Mouse (Mus musculus) limb, embryonic 11.5 days (tissue): ENCODE results near the gene Map2k7. TPM values are rescaled to one million over a fixed set of nuclear protein-coding genes. Genes with fewer than 3 reads are reported as not detected.
"Not testable (repeated sequence)": the region's sequence is repeated elsewhere in the genome, so short reads cannot be mapped to it uniquely, and the experiment has no call there.

Experiments
- ATAC-seq: fragments of 200-750 bp; cut with Nextera tagmentation; 2 replicates; pipeline ENCODE4 v1.8.0; 2017; ENCODE audit warnings: low read depth; ENCODE audit not compliant: insufficient number of reproducible peaks, low FRiP score, low TSS enrichment
- DNase-seq: peaks from one replicate; pipeline ENCODE4 v3.0.0-alpha.2; 2015; ENCODE audit warnings: low spot score
- H3K27ac ChIP-seq: fragments of 300-500 bp; sonication (generic); replicated peaks from 2 replicates; pipeline ENCODE4 v1.5.1; 2014; ENCODE audit warnings: low read depth, mild to moderate bottlenecking, low read length
- H3K27me3 ChIP-seq: fragments of 300-500 bp; sonication (generic); 2 replicates; pipeline ENCODE4 v1.6.1; 2014; ENCODE audit warnings: mild to moderate bottlenecking, low read length, mixed read lengths; ENCODE audit not compliant: control insufficient read depth, insufficient read depth
- H3K36me3 ChIP-seq: fragments of 300-500 bp; sonication (generic); 2 replicates; pipeline ENCODE4 v1.6.1; 2014; ENCODE audit warnings: mild to moderate bottlenecking, low read length, moderate library complexity, mixed read lengths; ENCODE audit not compliant: control insufficient read depth, insufficient read depth
- H3K4me1 ChIP-seq: fragments of 300-500 bp; sonication (generic); 2 replicates; pipeline ENCODE4 v1.6.1; 2014; ENCODE audit warnings: low read length, mixed read lengths; ENCODE audit not compliant: control insufficient read depth, insufficient read depth
- H3K4me2 ChIP-seq: fragments of 300-500 bp; sonication (generic); 2 replicates; pipeline ENCODE4 v1.6.1; 2014; ENCODE audit warnings: low read depth, mild to moderate bottlenecking, moderate library complexity; ENCODE audit not compliant: severe bottlenecking
- H3K4me3 ChIP-seq: fragments of 300-500 bp; sonication (generic); 2 replicates; pipeline ENCODE4 v1.5.1; 2014; ENCODE audit warnings: low read depth, low read length
- H3K9ac ChIP-seq: fragments of 300-500 bp; sonication (generic); 2 replicates; pipeline ENCODE4 v1.6.1; 2014; ENCODE audit warnings: mild to moderate bottlenecking, low read length
- H3K9me3 ChIP-seq: fragments of 300-500 bp; sonication (generic); 2 replicates; pipeline ENCODE4 v1.6.1; 2016; ENCODE audit warnings: low read length; ENCODE audit not compliant: control insufficient read depth
- WGBS: fragments of 180-500 bp; shearing (Covaris S2); extraction: QIAGEN DNeasy Blood & Tissue Kit; methylation state at CpG from one replicate; pipeline ENCODE4 v1.1.7; 2014; 5-methylcytosine and 5-hydroxymethylcytosine counted together
- polyA plus RNA-seq: library from polyadenylated mRNA; unstranded; fragments of >200 nt; fragmentation: Nextera tagmentation; extraction: Ambion mirVana; gene quantifications from 2 replicates; pipeline ENCODE4 v1.2.1, GENCODE M21; 2014

The Map2k7 gene
- polyA plus RNA-seq, 1 experiment from 2014 or later = 19.5 TPM

DNA sequence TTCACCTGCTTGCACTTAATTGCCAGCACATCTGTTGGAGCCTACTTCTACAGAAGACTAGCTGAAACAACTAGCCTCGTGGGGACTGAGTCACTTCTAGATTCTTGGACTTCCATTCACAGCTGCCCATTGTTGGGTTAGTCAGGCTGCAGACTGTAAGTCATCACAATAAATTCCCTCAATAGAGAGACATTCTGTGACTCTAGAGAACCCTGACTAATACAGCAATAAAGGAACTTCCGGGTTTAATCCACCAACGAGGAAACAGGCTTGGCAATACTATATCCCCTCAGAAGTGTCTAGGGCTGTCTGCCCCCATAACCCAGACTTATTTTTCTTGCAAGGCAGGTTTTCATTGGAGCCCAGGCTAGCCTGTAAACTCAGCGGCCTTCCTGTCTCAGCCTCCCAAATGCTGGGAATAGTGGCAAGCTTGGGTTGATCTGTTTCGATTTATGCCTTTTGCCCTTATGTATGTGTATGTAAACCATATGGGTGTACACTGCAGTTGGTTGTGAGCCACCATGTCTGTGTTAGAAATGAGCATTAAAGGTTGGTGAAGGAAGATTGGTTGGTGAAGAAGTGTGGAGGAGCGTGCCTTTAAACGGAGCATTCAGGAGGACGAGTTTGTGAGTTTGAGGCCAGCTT lies 13.7 kb downstream of the Map2k7 start:
- peak overlapping the region; percentile 82 for H3K4me3 ChIP-seq
- H3K27me3 ChIP-seq = no peaks in the 10 kb centered on the region
- H3K9ac ChIP-seq = no peak overlapping the region
- no peak for ATAC-seq
- 49% methylated on average over 8 of the region's 8 CpGs for WGBS
- no peak for DNase-seq
- peaks cover 2% of the 10 kb centered on the region for H3K36me3 ChIP-seq
- H3K9me3 ChIP-seq = no peaks in the 10 kb centered on the region
- H3K4me1 ChIP-seq = peaks cover 13% of the 10 kb centered on the region
- H3K27ac ChIP-seq = no peak overlapping the region
- peak overlapping the region; percentile 66 for H3K4me2 ChIP-seq

DNA sequence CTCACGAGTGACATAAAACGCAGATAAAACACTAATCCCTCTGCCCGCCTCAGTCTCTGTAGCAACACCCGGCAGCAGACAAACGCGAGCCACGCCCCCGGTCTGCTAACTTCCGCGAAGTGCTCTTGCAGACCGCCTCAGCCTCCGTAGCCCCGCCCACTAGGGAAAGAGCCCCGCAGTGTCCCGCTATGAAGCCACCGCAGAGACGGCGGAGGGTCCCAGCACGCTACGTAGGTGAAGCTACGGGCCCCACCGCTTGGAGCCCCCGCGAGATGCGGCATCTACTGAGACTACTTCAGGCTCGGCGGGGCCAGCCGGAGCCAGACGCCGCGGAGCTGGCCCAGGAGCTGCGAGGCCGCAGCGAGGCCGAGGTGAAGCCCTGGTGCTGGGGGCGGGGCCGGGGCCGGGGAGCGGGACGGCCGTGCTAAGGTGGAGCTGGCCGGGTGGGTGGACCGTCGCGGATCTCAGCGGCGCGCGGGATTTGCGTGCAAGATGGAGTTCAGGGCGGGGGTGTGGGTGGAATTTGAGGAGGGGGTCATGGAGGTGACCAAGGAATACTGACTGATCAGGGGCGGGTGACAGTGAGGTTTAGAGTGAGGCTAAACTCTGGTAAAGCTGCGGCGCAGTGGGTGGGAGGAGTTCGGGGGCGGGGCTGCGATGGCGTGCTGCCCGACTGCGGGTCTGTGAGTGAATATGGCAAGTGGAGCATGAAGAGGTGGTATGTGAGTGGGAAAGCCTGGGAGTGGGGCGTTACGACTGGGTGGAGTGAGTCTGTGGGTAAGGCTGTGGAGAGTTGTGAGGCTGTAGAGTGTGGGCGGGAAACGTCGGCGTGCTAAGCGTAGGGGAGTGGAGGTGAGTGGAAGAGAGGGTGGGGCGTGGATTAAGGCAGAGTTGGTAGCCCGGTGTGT lies 14.6 kb downstream of the Map2k7 start, which contains the start of gene Snapc2:
Snapc2 (plus strand) TSS at position 147 of the 908 bp plus-strand sequence.
- Histone ChIP-seq H3K4me1 (peaks cover 21% of the 10 kb centered on the region), H3K9me3 (no peaks in the 10 kb centered on the region; the same call in 1 of the 2 replicates), H3K9ac (peak within 1 kb of the TSS; percentile 85), H3K36me3 (peaks cover 2% of the 10 kb centered on the region), H3K4me2 (peak within 1 kb of the TSS; percentile 66), H3K27me3 (no peaks in the 10 kb centered on the region), H3K4me3 (peak within 1 kb of the TSS; percentile 82), H3K27ac (peak within 1 kb of the TSS; percentile 79; the same call in 1 of the 2 replicates)
- WGBS = under 1% methylated on average over 69 of the region's 69 CpGs
- DNase-seq = peak; percentile 97
- peak; percentile 89 for ATAC-seq

DNA sequence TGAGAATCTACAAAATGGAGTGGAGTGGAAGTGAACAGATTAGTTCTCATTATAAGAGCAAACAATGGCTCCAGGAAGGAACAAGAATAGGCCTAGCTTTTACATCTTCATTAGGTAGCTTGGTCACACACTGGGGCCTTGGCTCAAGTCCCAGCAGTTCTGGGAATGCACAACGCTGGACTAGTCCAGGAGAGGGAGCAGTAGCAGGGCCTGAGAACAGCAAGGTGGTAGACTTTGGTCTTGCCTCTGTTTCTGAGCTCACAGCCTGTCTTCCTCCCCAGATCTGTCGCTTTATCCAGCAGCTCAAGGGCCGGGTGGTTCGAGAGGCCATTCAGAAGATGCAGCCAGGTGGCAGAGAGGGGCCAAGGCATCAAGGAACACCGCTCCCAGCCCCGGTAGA lies 15.5 kb downstream of the Map2k7 start:
- H3K4me3 ChIP-seq = peak overlapping the region; percentile 82; the same call in 1 of the 2 replicates
- WGBS = 65% methylated on average over 6 of the region's 6 CpGs
- peaks cover 2% of the 10 kb centered on the region for H3K36me3 ChIP-seq
- no peak for DNase-seq
- H3K27me3 ChIP-seq = no peaks in the 10 kb centered on the region
- ATAC-seq = no peak
- H3K9me3 ChIP-seq = no peaks in the 10 kb centered on the region; the same call in 1 of the 2 replicates
- H3K27ac ChIP-seq = no peak overlapping the region
- H3K9ac ChIP-seq = no peak overlapping the region
- H3K4me1 ChIP-seq = peaks cover 19% of the 10 kb centered on the region
- H3K4me2 ChIP-seq = peak overlapping the region; percentile 66

DNA sequence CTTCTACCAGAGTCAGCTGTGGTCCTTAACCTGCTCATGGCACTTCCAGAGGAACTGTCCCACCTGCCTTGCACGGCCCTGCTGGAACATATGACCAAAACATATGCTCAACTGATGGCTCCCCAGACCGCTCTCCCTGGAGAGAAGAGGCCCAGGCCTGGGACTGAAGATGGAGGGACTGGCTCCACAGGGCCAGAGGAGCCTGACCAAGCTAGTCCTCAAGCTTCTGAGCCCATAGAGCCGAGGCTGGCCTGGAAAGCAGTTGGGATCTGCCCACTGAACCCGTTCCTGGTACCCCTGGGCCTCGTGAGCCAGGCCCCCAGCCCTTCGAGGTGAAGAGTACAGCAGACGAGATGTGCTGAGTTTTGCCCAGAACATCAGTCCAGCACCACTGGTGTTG lies 16.9 kb downstream of the Map2k7 start:
- H3K9me3 ChIP-seq, H3K4me2 ChIP-seq, H3K4me3 ChIP-seq, DNase-seq, ATAC-seq, H3K27ac ChIP-seq, H3K36me3 ChIP-seq, H3K27me3 ChIP-seq, H3K9ac ChIP-seq: not testable (repeated sequence)
- 89% methylated on average over 7 of the region's 7 CpGs for WGBS
- H3K4me1 ChIP-seq = peaks cover 18% of the 10 kb centered on the region; the same call in 1 of the 2 replicates

DNA sequence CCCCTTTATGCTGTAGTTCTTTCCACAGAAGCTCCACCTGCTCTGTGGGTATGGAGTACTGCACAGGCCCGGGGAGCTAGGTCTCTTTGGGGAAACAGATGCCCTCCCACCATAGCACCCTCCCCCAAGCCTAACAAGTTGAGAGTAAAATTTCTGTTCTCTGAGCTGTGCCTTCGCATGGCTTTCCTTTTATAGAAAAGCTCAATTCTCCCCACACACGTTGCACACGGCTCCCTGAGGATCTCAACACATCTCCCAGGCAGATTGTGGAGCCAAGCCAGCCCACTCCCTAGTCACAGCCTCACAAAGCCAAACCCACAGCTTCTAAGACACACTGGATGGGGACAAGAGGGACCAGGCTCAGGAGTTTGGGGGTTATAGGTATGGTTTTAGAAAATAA lies 18.4 kb downstream of the Map2k7 start:
- 73% methylated on average over 4 of the region's 4 CpGs for WGBS
- Histone ChIP-seq H3K4me2 (no peak overlapping the region; the same call in 1 of the 2 replicates), H3K27me3 (no peaks in the 10 kb centered on the region), H3K27ac (no peak overlapping the region), H3K4me3 (no peak overlapping the region), H3K4me1 (peaks cover 18% of the 10 kb centered on the region; the same call in 1 of the 2 replicates), H3K9me3 (no peaks in the 10 kb centered on the region; the same call in 1 of the 2 replicates), H3K9ac (no peak overlapping the region; the same call in 1 of the 2 replicates), H3K36me3 (peaks cover 7% of the 10 kb centered on the region)
- no peak for DNase-seq
- ATAC-seq = no peak

DNA sequence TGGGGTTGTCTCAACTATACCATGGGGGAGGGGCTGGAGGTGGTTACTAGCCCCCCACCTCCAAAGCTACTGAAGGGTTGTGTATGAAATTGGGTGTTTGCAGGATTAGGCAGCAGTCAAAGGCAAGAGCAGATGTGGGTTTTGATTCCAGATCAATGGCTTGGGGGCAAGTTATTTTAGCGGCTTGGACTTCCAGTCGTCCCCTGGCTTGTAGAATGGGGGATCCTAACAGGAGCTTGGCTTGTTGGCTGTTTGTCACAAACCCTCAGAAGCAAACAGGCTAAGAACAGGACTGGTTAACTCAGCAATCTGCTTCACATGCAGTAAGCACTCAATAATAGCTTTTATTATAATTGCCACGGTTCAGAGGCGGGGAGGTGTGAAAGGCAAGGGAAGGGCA lies 18.8 kb downstream of the Map2k7 start:
- no peak for ATAC-seq
- H3K9me3 ChIP-seq = no peaks in the 10 kb centered on the region; the same call in 1 of the 2 replicates
- no peak overlapping the region for H3K27ac ChIP-seq
- H3K9ac ChIP-seq = no peak overlapping the region; the same call in 1 of the 2 replicates
- H3K4me2 ChIP-seq = peak overlapping the region; percentile 48
- peaks cover 18% of the 10 kb centered on the region; the same call in 1 of the 2 replicates for H3K4me1 ChIP-seq
- H3K36me3 ChIP-seq = peaks cover 7% of the 10 kb centered on the region
- 85% methylated on average over 4 of the region's 4 CpGs for WGBS
- no peak overlapping the region for H3K4me3 ChIP-seq
- DNase-seq = no peak
- no peaks in the 10 kb centered on the region for H3K27me3 ChIP-seq

DNA sequence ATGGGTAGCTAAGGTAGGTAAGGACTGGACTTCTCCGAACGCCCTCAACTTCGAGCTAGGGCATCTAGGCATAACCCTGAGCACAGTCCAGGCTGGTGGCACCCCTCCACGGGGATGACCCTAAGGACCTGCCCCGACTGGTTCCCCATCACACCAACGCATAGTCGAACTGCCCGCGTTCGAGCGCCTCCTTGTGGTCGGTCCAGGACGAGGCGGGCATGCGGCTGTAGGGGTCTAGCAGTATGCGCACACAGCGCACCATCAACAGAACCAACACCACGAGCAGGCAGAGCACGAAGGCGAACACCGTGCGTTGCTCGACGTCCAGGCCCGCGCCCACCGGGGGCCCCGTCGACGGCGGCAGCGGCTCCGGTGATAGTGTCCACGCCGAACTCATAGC lies 19.7 kb downstream of the Map2k7 start:
- Histone ChIP-seq H3K36me3 (peaks cover 8% of the 10 kb centered on the region), H3K4me1 (peaks cover 18% of the 10 kb centered on the region; the same call in 1 of the 2 replicates), H3K4me3 (peak overlapping the region; percentile 89), H3K27me3 (no peaks in the 10 kb centered on the region), H3K27ac (peak overlapping the region; percentile 87), H3K4me2 (peak overlapping the region; percentile 48), H3K9ac (peak overlapping the region; percentile 94), H3K9me3 (no peaks in the 10 kb centered on the region; the same call in 1 of the 2 replicates)
- DNase-seq = peak; percentile 95
- peak; percentile 45 for ATAC-seq
- 2% methylated on average over 35 of the region's 35 CpGs for WGBS

DNA sequence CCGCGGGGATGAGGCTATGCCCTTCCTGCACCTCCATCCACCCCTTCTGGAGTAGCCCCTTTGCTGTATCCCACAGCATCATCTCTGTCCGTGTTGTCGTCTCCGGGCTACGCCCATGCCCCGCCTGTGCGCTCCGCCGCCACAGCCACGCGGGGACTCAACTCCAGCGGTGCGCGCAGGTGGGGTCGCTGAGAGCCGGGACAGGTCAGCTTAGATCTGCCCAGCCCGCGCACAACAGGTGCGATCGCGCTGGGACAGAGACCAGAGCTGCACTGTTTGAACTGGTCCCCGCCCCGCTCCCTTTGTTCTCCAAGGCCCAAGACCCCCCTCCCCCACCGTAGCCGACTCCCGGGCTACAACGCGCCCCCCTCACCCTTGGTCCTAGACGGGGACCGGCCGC lies 20.1 kb downstream of the Map2k7 start:
- Histone ChIP-seq H3K4me1 (peaks cover 18% of the 10 kb centered on the region; the same call in 1 of the 2 replicates), H3K36me3 (peaks cover 8% of the 10 kb centered on the region), H3K9ac (peak overlapping the region; percentile 94), H3K4me3 (peak overlapping the region; percentile 89), H3K27me3 (no peaks in the 10 kb centered on the region), H3K9me3 (no peaks in the 10 kb centered on the region; the same call in 1 of the 2 replicates), H3K27ac (peak overlapping the region; percentile 87), H3K4me2 (peak overlapping the region; percentile 48)
- under 1% methylated on average over 32 of the region's 32 CpGs for WGBS
- DNase-seq (peak; percentile 86), ATAC-seq (peak; percentile 68)
